Mouse (Mus musculus): Measurements from ENCODE around the gene Med13l.

- TF ChIP-seq POLR2A (IDR thresholded peaks at IDR 0.05; ENCODE audit: low read depth, low read length) (no peak), CTCF (IDR thresholded peaks at IDR 0.05; ENCODE audit: extremely low read depth, insufficient read depth, insufficient read length, insufficient replicate concordance) (no peak)
These were observed 76.2 kb downstream of the Med13l start for GRCm38 (mm10) chr5:118636399-118637369.

All from spleen, adult 2 months (tissue).